Mouse (Mus musculus) kidney, postnatal 25 days (tissue): Measurements from ENCODE around the gene Akr1e1.
"Not testable (repeated sequence)": the region's sequence is repeated elsewhere in the genome, so short reads cannot be mapped to it uniquely, and the experiment has no call there.

Source experiments
- DNase-seq, 2 experiments: peaks; one replicate each; pipeline ENCODE4 v3.0.0; 2021; ENCODE audit warnings: mixed read lengths in 2 of 2

Gene Akr1e1

GRCm38 (mm10) chr13:4608961-4609409 lies at the start of gene Akr1e1:
Gene Akr1e1 (minus strand): TSS chr13:4609174.
- peak; percentile 91 to 96 for DNase-seq

DNA sequence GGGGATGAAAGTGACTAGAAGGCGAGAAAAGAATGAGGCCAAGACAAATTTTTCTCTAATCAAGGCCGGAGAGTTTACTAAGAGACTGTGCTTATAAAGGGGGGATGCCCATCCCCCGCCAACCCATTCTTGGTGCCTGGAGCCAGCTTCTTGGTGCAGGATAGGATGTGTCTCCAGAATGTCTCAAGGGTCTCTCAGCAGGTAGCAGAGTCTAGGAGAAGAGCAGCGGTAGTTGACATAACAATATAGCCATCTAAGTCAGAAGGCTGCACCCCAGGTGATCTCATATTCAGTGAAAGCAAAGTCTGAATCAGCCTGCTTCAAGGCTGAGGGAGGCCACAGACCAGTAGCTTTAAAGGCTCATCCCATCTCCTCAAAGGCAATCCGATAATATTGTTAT lies 49.4 kb upstream of the Akr1e1 start:
- DNase-seq: no peak

DNA sequence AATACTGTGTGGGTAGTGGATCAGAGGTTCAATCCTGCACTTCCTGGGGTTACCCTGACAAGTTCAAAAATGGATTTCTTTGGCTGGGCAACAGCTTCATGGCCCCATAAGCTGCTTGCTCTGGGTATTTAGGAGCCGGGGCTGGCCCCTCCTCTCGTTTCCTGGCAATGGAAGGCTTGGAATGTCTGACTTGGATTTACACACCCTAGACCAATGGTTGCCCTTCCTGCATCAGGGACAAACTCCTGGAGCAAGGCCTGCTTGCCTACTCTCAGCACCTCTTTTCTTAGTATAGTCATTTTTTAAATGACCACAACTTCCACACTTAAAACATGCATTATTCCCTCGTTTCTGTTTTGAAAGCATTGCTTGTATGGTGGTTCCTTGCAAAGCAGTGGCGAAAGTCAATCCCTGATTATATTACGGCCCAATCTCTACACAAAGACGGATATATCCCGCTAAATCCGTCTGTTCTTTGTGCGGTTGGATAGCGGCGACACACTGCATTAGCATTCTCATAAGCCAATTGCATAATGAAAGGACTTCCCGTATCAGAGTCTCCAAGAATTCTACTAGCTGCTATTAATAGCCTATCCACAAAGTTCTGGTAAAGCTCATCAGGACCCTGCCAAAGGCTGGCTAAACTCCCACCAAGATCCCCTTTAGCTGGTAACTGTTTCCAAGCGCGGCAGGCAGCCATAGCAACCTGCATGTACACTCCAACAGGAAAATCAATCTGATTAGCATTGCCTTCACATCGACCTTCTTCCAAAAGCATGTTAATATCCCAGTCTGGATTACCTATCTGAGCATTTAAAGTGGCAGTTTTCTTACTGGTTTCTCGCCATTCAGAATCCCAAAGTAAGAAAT lies 47.5 kb upstream of the Akr1e1 start:
- DNase-seq: no peak

DNA sequence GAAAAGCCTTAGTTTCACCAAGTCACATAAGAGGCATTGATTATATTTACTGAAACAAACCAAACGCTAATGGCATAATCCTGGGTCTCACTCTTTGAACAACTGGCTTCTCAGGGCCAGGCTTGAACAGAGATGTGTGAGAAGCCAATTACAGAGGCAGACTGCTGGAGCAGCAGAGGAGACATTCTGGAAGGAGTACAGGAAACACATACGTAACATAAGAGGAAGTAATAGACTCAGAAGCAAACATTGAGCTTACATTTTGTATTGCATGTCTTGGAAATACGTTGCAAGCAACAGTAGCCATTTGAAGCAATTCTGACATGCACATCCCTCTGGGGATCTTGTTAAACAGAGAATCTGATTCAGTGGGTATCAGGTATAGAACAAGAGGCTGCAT lies 41.2 kb upstream of the Akr1e1 start:
- DNase-seq: no peak

DNA sequence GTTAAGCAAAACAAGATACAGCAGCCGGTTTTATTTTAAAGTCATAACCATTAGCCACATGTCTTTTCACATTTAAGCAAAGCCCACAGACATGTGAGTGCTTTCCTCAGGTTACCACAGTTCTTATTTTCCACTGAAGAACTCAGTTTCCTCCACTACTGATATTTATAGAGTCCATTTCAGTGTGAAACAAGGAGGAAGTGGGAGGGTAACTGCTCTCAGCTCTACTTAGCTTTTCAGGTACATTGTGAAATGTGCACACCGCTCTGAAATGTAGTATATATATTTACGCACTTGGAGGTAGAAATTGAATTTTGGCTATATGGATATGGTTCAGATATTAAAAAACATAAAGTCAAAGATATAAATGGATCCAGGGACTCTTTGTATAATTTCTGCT lies 36.3 kb upstream of the Akr1e1 start:
- DNase-seq: no peak

GRCm38 (mm10) chr13:4610902-4611301 lies 1.9 kb upstream of the Akr1e1 start:
- no peak for DNase-seq

GRCm38 (mm10) chr13:4608530-4608929 lies 444 bp downstream of the Akr1e1 start:
- DNase-seq: no peak

GRCm38 (mm10) chr13:4606821-4607220 lies 2.2 kb downstream of the Akr1e1 start:
- peak; percentile 37 to 44 for DNase-seq

DNA sequence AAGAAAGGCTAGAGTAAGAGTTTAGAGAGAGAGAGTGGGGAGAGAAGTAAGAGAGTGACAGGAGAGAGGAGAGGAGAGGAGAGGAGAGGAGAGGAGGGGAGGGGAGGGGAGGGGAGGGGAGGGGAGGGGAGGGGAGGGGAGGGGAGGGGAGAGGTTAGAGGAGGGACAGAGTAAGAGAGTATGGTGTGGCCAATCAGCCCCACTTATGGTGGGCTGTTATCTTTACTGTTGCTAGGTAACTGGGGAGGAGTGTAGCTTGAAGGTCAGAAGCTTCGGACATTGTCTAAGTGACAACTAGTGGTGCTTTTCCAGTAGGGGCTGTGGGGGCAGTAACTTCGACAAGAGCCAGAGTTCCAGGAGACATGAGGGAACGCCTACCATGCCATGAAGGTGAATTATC lies 5.5 kb downstream of the Akr1e1 start:
- not testable (repeated sequence) for DNase-seq

DNA sequence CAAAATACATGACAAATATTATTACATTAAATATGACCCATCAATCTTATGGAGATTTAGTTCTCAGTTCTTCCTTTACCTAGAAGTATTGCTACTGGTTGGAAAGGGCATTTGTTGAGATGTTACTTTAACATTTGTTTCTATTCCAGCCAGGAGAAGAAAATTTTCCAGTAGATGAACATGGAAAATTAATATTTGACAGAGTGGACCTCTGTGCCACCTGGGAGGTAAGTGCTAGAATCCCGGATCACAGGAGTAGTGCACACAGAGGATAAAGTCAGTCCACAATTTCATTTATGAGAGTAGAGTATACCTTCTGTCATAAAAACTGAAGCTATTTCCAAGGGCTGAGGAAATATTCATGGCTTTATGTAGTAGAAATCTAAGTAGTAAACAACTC lies 32.1 kb downstream of the Akr1e1 start:
- DNase-seq: no peak

DNA sequence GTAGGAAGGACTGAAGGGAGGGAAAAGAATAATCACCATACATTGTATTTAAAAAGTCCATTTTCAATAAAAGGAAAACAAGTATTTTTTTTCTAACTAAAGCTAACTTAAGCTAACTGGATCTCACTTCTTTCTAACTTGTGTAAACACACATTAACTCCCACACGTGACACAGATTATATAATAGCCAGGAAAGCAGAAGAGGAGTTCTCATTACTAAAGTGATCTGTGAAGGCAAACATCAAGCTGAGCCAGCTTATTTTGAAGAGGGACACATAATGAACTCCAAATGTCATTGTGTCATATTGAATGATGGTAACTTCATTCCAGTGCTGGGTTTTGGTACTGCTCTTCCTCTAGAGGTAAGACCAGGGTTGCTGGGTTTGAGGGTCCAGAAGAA lies 35.1 kb downstream of the Akr1e1 start, which contains the start of gene Akr1c21:
Gene Akr1c21 (plus strand): TSS at position 205 of the 400 bp plus-strand sequence.
- no peak for DNase-seq

GRCm38 (mm10) chr13:4565996-4566395 lies 43.0 kb downstream of the Akr1e1 start:
- no peak for DNase-seq

DNA sequence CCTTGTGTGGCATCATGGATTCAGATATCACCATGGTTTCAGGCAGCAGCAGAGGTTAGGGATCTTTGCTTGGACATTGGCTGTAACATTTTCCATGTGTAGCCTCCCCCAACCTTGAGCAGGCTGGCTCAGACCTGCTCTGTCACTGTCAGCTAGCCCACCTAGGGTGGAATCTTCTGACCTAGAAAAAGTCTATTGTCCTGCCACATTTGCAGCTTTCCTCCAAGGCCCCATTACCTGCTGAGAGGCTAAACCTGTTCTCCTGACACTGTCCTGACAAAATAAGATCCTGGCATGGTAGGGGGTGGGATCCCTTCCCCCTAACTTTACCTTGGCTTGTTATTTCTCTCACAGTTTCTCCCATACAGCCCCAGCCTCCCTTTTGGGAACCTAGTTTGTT lies 48.5 kb downstream of the Akr1e1 start:
- no peak for DNase-seq

DNA sequence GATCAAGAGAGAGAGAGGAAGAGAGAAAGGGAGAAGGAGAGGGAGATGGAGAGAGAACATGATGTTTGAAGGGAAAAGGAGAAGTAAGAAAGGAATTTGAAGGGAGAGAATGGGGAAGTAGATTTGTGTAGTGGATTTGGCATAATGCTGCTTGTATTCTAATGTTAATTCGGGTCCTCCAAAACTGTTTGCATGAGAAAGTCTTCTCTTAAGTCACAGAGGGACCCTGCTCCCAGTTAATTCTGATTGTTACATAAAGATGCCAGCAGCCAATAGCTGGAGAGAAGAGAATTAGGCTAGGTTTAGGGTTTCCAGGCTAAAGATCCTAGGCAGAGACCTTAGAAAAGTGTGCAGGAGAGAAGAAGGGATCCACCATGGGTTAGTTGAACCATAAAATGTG lies 49.8 kb downstream of the Akr1e1 start:
- DNase-seq: no peak
